In the genomic region with DNA sequence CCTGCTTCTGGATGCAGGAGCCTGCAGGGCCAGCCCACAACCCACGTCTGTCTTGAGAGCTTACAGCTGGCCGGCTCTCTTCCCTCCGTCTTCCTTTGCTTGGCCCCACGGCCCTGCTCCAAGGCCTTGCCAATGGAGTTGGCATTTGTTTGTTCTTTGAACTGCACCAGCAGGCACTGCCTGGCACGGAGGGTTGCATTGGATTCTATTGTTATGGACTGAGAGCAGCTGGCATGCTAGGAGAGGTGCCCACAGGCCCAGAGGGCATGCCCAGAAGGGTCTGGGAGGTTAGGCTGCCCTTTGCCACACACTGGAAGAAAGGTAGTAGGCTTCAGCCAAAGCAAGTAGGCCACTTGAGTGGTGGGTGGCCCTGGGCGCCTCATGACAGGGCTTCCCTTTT, we compare ENCODE assay signal across 10 mouse cellular contexts. TPM values are rescaled to one million over a fixed set of nuclear protein-coding genes. Genes with fewer than 3 reads are reported as not detected.
DNase-seq lines count a peak whose midpoint lies in the region; ATAC-seq lines count a peak whose summit lies in the region.
"Had no signal": no experiment of that assay in that cellular context is flagged by ENCODE, and none has a peak within 500 bp of the region (broad histone marks: within the 10 kb centered on the region; RNA-seq: fewer than 3 reads in every experiment).

No protein-coding gene starts in this region.

- peak; percentile 96 for DNase-seq in heart, adult 11 months
- DNase-seq in right cerebral cortex, postnatal 10 days (ENCODE audit: low spot score in 2 of 2), result peak; percentile 79 to 81
- no peak for DNase-seq in right cerebral cortex, postnatal 14 days
- DNase-seq in embryo, embryonic 10 days (ENCODE audit: low spot score), result no peak
- no peak for DNase-seq in ovary, postnatal 14 days (ENCODE audit: low spot score)

- WGBS in heart, embryonic 11.5 days (ENCODE audit: insufficient replicate concordance), result 69% methylated on average over 6 of the region's 6 CpGs
- WGBS in heart, embryonic 12.5 days, result 60% methylated on average over 6 of the region's 6 CpGs
- 69% methylated on average over 6 of the region's 6 CpGs for WGBS in limb, embryonic 12.5 days

- no peak overlapping the region for H3K4me2 ChIP-seq in heart, embryonic 11.5 days
- H3K4me2 ChIP-seq in heart, embryonic 12.5 days, result no peak overlapping the region
- no peak overlapping the region for H3K4me2 ChIP-seq in limb, embryonic 12.5 days
- H3K4me2 ChIP-seq: embryonic facial prominence, embryonic 12.5 days had no signal

- peaks cover 4% of the 10 kb centered on the region for H3K36me3 ChIP-seq in heart, embryonic 11.5 days (ENCODE audit: control insufficient read depth, insufficient read depth, low read length)
- peaks cover 41% of the 10 kb centered on the region for H3K36me3 ChIP-seq in heart, embryonic 12.5 days
- peaks cover 40% of the 10 kb centered on the region for H3K36me3 ChIP-seq in limb, embryonic 12.5 days

- no peak overlapping the region for H3K27ac ChIP-seq in heart, embryonic 11.5 days (ENCODE audit: low read depth, low read length)
- H3K27ac ChIP-seq in heart, embryonic 12.5 days (ENCODE audit: poor library complexity, severe bottlenecking), result no peak overlapping the region
- peak overlapping the region; percentile 45; the same call in 1 of the 2 replicates for H3K27ac ChIP-seq in limb, embryonic 12.5 days
- H3K27ac ChIP-seq: embryonic facial prominence, embryonic 12.5 days had no signal

- no peaks in the 10 kb centered on the region for H3K27me3 ChIP-seq in heart, embryonic 11.5 days (ENCODE audit: control insufficient read depth, insufficient read depth, low read length)
- no peaks in the 10 kb centered on the region for H3K27me3 ChIP-seq in heart, embryonic 12.5 days (replicated peaks)
- peaks cover 6% of the 10 kb centered on the region; the same call in 1 of the 2 replicates for H3K27me3 ChIP-seq in limb, embryonic 12.5 days
- H3K27me3 ChIP-seq: CH12.LX; embryonic facial prominence, embryonic 12.5 days had no signal

- H3K4me1 ChIP-seq in heart, embryonic 11.5 days (ENCODE audit: control insufficient read depth, insufficient read depth, low read length), result 0 out of 2 replicates have a peak, but pooled peaks cover 6% of the 10 kb centered on the region
- peaks cover 12% of the 10 kb centered on the region for H3K4me1 ChIP-seq in heart, embryonic 12.5 days (replicated peaks)
- H3K4me1 ChIP-seq in limb, embryonic 12.5 days (replicated peaks), result peaks cover 5% of the 10 kb centered on the region; the same call in 1 of the 2 replicates
- H3K4me1 ChIP-seq: embryonic facial prominence, embryonic 12.5 days had no signal

- ATAC-seq in heart, embryonic 11.5 days (replicated peaks; ENCODE audit: insufficient number of reproducible peaks, low FRiP score, low TSS enrichment), result no peak
- no peak for ATAC-seq in heart, embryonic 12.5 days (ENCODE audit: insufficient number of reproducible peaks, low FRiP score)
- no peak for ATAC-seq in limb, embryonic 12.5 days (ENCODE audit: insufficient number of reproducible peaks, insufficient read depth, low FRiP score, low TSS enrichment, low read depth)

- H3K9ac ChIP-seq in heart, embryonic 11.5 days (ENCODE audit: low read depth, low read length), result no peak overlapping the region
- 0 out of 2 replicates have a peak overlapping the region, but pooled peaks have one; percentile 5 for H3K9ac ChIP-seq in heart, embryonic 12.5 days
- no peak overlapping the region for H3K9ac ChIP-seq in limb, embryonic 12.5 days (replicated peaks)
- H3K9ac ChIP-seq: embryonic facial prominence, embryonic 12.5 days had no signal

- no peak overlapping the region for H3K4me3 ChIP-seq in heart, embryonic 11.5 days (ENCODE audit: low read depth, low read length)
- no peak overlapping the region for H3K4me3 ChIP-seq in heart, embryonic 12.5 days
- H3K4me3 ChIP-seq in limb, embryonic 12.5 days (replicated peaks), result no peak overlapping the region
- H3K4me3 ChIP-seq: embryonic facial prominence, embryonic 12.5 days had no signal

- H3K9me3 ChIP-seq in heart, embryonic 11.5 days (replicated peaks; ENCODE audit: control insufficient read depth, low read length), result no peaks in the 10 kb centered on the region
- H3K9me3 ChIP-seq in heart, embryonic 12.5 days (replicated peaks), result no peaks in the 10 kb centered on the region
- H3K9me3 ChIP-seq in limb, embryonic 12.5 days, result no peaks in the 10 kb centered on the region
- H3K9me3 ChIP-seq: embryonic facial prominence, embryonic 12.5 days had no signal

RNA-seq across cellular contexts. Expression of a gene that starts 10.5 kb away (rescaled TPM):
- polyA plus RNA-seq in heart, embryonic 11.5 days (2014; fragmentation: Nextera tagmentation; extraction: Ambion mirVana), result 45.1 and 51.1 TPM in 2 replicates
- 52.9 and 55.0 TPM in 2 replicates for polyA plus RNA-seq in heart, embryonic 12.5 days (2016; fragmentation: Nextera tagmentation; extraction: Ambion mirVana)
- 34.2 and 36.6 TPM in 2 replicates for polyA plus RNA-seq in limb, embryonic 12.5 days (2016; fragmentation: Nextera tagmentation; extraction: Ambion mirVana)

RNA-seq across cellular contexts. Expression of a gene that starts 21.0 kb away (rescaled TPM):
- 8.3 and 8.5 TPM in 2 replicates for polyA plus RNA-seq in heart, embryonic 11.5 days (2014; fragmentation: Nextera tagmentation; extraction: Ambion mirVana)
- 22.0 and 22.9 TPM in 2 replicates for polyA plus RNA-seq in heart, embryonic 12.5 days (2016; fragmentation: Nextera tagmentation; extraction: Ambion mirVana)
- polyA plus RNA-seq in limb, embryonic 12.5 days (2016; fragmentation: Nextera tagmentation; extraction: Ambion mirVana), result 10.1 and 11.1 TPM in 2 replicates

RNA-seq across cellular contexts. Expression of a gene that starts 55.5 kb away (rescaled TPM):
- polyA plus RNA-seq in heart, embryonic 11.5 days (2014; fragmentation: Nextera tagmentation; extraction: Ambion mirVana), result 24.6 and 25.0 TPM in 2 replicates
- polyA plus RNA-seq in heart, embryonic 12.5 days (2016; fragmentation: Nextera tagmentation; extraction: Ambion mirVana), result 27.4 and 27.8 TPM in 2 replicates
- polyA plus RNA-seq in limb, embryonic 12.5 days (2016; fragmentation: Nextera tagmentation; extraction: Ambion mirVana), result 31.5 and 33.6 TPM in 2 replicates

RNA-seq across cellular contexts. Expression of a gene that starts 57.7 kb away (rescaled TPM):
- polyA plus RNA-seq in heart, embryonic 11.5 days (2014; fragmentation: Nextera tagmentation; extraction: Ambion mirVana), result 0.20 TPM in 1 of 2 replicates, not detected in the other
- 0.14 and 0.15 TPM in 2 replicates for polyA plus RNA-seq in heart, embryonic 12.5 days (2016; fragmentation: Nextera tagmentation; extraction: Ambion mirVana)
- polyA plus RNA-seq in limb, embryonic 12.5 days (2016; fragmentation: Nextera tagmentation; extraction: Ambion mirVana), result 0.14 and 0.23 TPM in 2 replicates

Comparison
In these comparisons a context has a peak if more than half of its experiments do, and no peak if none do; other contexts are left out.
1. DNase-seq: peak in heart, adult 11 months (single experiment) and right cerebral cortex, postnatal 10 days (2 of 2); none in right cerebral cortex, postnatal 14 days (single experiment), embryo, embryonic 10 days (single experiment) and ovary, postnatal 14 days (single experiment).